Mouse (Mus musculus): ENCODE results near the gene Lats2.

The Lats2 gene

GRCm38 (mm10) chr14:57737089-57737488, 21.1 kb downstream of the Lats2 start:
- DNase-seq (ENCODE audit: low spot score), result peak; percentile 33

- no peak for DNase-seq (ENCODE audit: low spot score)
These were observed 22.0 kb downstream of the Lats2 start for GRCm38 (mm10) chr14:57736141-57736540.

GRCm38 (mm10) chr14:57732668-57733293, 25.4 kb downstream of the Lats2 start:
- DNase-seq (ENCODE audit: low spot score), result no peak

GRCm38 (mm10) chr14:57730527-57730926, 27.7 kb downstream of the Lats2 start:
- no peak for DNase-seq (ENCODE audit: low spot score)

- no peak for DNase-seq (ENCODE audit: low spot score)
These were observed 28.2 kb downstream of the Lats2 start for GRCm38 (mm10) chr14:57729975-57730499.

GRCm38 (mm10) chr14:57729364-57729763, 28.8 kb downstream of the Lats2 start:
- no peak for DNase-seq (ENCODE audit: low spot score)

- no peak for DNase-seq (ENCODE audit: low spot score)
These were observed 32.0 kb downstream of the Lats2 start for GRCm38 (mm10) chr14:57726172-57726571.

GRCm38 (mm10) chr14:57724473-57724872, 33.7 kb downstream of the Lats2 start:
- no peak for DNase-seq (ENCODE audit: low spot score)

GRCm38 (mm10) chr14:57718245-57718644, 39.9 kb downstream of the Lats2 start:
- no peak for DNase-seq (ENCODE audit: low spot score)

GRCm38 (mm10) chr14:57716601-57717245, 41.5 kb downstream of the Lats2 start:
- no peak for DNase-seq (ENCODE audit: low spot score)

GRCm38 (mm10) chr14:57712884-57713283, 45.3 kb downstream of the Lats2 start:
- DNase-seq (ENCODE audit: low spot score), result no peak

- DNase-seq (ENCODE audit: low spot score), result no peak
These were observed 47.1 kb downstream of the Lats2 start for GRCm38 (mm10) chr14:57711059-57711458.

- DNase-seq (ENCODE audit: low spot score), result no peak
These were observed 49.0 kb downstream of the Lats2 start for GRCm38 (mm10) chr14:57709171-57709570.

- peak; percentile 43 for DNase-seq (ENCODE audit: low spot score)
These were observed 49.6 kb downstream of the Lats2 start for GRCm38 (mm10) chr14:57708580-57708979.

GRCm38 (mm10) chr14:57707100-57707893, 50.9 kb downstream of the Lats2 start:
- peak; percentile 59 for DNase-seq (ENCODE audit: low spot score)

- DNase-seq (ENCODE audit: low spot score), result no peak
These were observed 51.5 kb downstream of the Lats2 start for GRCm38 (mm10) chr14:57706760-57707099.

GRCm38 (mm10) chr14:57705759-57706158, 52.4 kb downstream of the Lats2 start:
- no peak for DNase-seq (ENCODE audit: low spot score)

- no peak for DNase-seq (ENCODE audit: low spot score)
These were observed 53.1 kb downstream of the Lats2 start for GRCm38 (mm10) chr14:57705075-57705474.

- DNase-seq (ENCODE audit: low spot score), result no peak
These were observed 56.2 kb downstream of the Lats2 start for GRCm38 (mm10) chr14:57701915-57702477.

- no peak for DNase-seq (ENCODE audit: low spot score)
These were observed 58.7 kb downstream of the Lats2 start for GRCm38 (mm10) chr14:57699461-57699970.

GRCm38 (mm10) chr14:57699016-57699415, 59.2 kb downstream of the Lats2 start:
- no peak for DNase-seq (ENCODE audit: low spot score)

GRCm38 (mm10) chr14:57696066-57696465, 62.1 kb downstream of the Lats2 start:
- DNase-seq (ENCODE audit: low spot score), result no peak
